Mouse (Mus musculus) limb, embryonic 13.5 days (tissue): ENCODE results near the gene Olfr205. TPM values are rescaled to one million over a fixed set of nuclear protein-coding genes. Genes with fewer than 3 reads are reported as not detected.
"Not testable (repeated sequence)": the region's sequence is repeated elsewhere in the genome, so short reads cannot be mapped to it uniquely, and the experiment has no call there.

Experiments used
- ATAC-seq: fragments of 200-750 bp; cut with Nextera tagmentation; 2 replicates; pipeline ENCODE4 v1.8.0; 2017; ENCODE audit warnings: low read depth, moderate number of reproducible peaks, moderate TSS enrichment; ENCODE audit not compliant: low FRiP score
- H3K27ac ChIP-seq: fragments of 300-500 bp; sonication (generic); 2 replicates; pipeline ENCODE4 v1.5.1; 2015; ENCODE audit warnings: inconsistent platforms, mild to moderate bottlenecking, moderate library complexity
- H3K27me3 ChIP-seq: fragments of 300-500 bp; sonication (generic); 2 replicates; pipeline ENCODE4 v1.6.1; 2015; ENCODE audit warnings: mild to moderate bottlenecking, inconsistent platforms
- H3K36me3 ChIP-seq: fragments of 300-500 bp; sonication (generic); 2 replicates; pipeline ENCODE4 v1.6.1; 2015; ENCODE audit warnings: inconsistent platforms, mild to moderate bottlenecking, moderate library complexity
- H3K4me1 ChIP-seq: fragments of 300-500 bp; sonication (generic); 2 replicates; pipeline ENCODE4 v1.6.1; 2015; ENCODE audit warnings: inconsistent platforms
- H3K4me2 ChIP-seq: fragments of 300-500 bp; sonication (generic); replicated peaks from 2 replicates; pipeline ENCODE4 v1.6.1; 2015; ENCODE audit warnings: inconsistent platforms, mild to moderate bottlenecking, moderate library complexity
- H3K4me3 ChIP-seq: fragments of 300-500 bp; sonication (generic); 2 replicates; pipeline ENCODE4 v1.5.1; 2015; ENCODE audit warnings: moderate library complexity, mild to moderate bottlenecking, inconsistent platforms
- H3K9ac ChIP-seq: fragments of 300-500 bp; sonication (generic); 2 replicates; pipeline ENCODE4 v1.6.1; 2015; ENCODE audit warnings: mild to moderate bottlenecking, inconsistent platforms
- H3K9me3 ChIP-seq: fragments of 300-500 bp; sonication (generic); 2 replicates; pipeline ENCODE4 v1.6.1; 2016; ENCODE audit warnings: inconsistent platforms
- WGBS: fragments of 180-500 bp; shearing (Covaris S2); methylation state at CpG from one replicate; pipeline ENCODE4 v1.1.7; 2015; 5-methylcytosine and 5-hydroxymethylcytosine counted together
- polyA plus RNA-seq: library from polyadenylated mRNA; unstranded; fragments of >200 nt; fragmentation: Nextera tagmentation; extraction: Ambion mirVana; gene quantifications from 2 replicates; pipeline ENCODE4 v1.2.1, GENCODE M21; 2015

Gene Olfr205
- polyA plus RNA-seq: not detected in 2 replicates

DNA sequence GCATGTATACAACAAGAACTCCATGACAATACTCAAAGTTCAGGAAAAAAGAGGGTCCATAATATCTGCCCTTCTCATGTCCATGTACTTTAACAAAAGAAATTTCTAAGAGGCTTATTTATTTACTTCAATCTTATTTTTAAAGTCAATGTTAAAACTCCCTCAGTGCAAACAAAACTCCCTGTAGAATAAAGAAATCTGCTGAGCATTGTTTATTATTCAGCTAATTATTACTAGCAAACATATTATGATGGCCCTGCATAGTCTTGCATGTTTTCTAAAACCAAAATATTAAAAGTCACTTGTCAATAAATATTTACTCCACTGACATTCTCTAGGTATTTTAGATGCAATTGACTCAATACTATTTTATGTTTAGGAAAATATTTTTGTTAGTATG lies at the start of gene Olfr205:
Gene Olfr205 (minus strand): TSS at position 101 of the 400 bp plus-strand sequence.
- Histone ChIP-seq H3K36me3 (no peaks in the 10 kb centered on the region), H3K4me2 (no peak within 1 kb of the TSS), H3K4me1 (no peaks in the 10 kb centered on the region), H3K27ac (no peak within 1 kb of the TSS), H3K4me3 (no peak within 1 kb of the TSS), H3K27me3 (no peaks in the 10 kb centered on the region), H3K9me3 (no peaks in the 10 kb centered on the region), H3K9ac (no peak within 1 kb of the TSS)
- no peak for ATAC-seq

DNA sequence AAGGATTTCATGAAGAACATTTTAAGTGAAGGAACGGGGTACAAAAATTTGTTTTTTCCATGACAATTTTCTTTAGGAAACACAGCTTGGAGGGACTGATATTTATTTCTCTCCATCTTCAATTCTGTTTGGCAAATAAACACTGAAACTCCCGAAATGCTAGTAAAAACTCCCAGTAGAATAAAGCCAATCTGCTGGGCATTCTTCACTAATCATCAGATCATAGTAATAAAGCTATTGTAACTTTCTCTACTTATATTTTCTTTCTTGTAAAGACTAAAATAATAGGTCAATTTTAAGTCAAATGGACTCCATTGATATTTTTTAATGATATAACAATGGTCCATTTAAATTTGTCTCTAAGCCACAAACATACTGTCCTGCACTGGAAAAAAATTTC lies 33.0 kb upstream of the Olfr205 start, which contains the start of gene Olfr209:
Gene Olfr209 (minus strand): TSS at position 101 of the 400 bp plus-strand sequence.
- H3K9me3 ChIP-seq: no peaks in the 10 kb centered on the region
- H3K27ac ChIP-seq: no peak within 1 kb of the TSS
- H3K27me3 ChIP-seq: no peaks in the 10 kb centered on the region
- no peaks in the 10 kb centered on the region for H3K4me1 ChIP-seq
- H3K4me3 ChIP-seq: no peak within 1 kb of the TSS
- no peak for ATAC-seq
- no peak within 1 kb of the TSS for H3K4me2 ChIP-seq
- H3K36me3 ChIP-seq: no peaks in the 10 kb centered on the region
- H3K9ac ChIP-seq: no peak within 1 kb of the TSS
- WGBS: 81% methylated on average over 2 of the region's 2 CpGs

DNA sequence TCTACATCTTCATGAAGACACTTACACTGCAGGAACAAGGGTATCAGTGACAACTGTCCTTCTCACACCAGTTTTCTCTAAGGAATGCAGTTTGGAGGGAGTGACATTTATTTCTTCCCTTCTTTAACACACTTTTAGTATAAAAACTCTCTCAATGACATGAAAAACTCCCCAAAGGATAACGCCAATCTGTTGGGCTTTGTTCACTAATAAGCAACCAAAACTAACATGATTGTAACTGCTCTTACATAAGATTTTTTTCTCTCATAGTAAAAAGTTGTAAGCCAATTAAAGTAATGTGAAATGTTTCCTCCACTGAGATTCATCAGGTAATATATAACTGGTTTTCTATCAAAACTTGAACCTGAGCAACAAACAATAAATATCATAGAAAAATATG lies 18.2 kb upstream of the Olfr205 start, which contains the start of gene Olfr206:
Gene Olfr206 (minus strand): TSS at position 101 of the 400 bp plus-strand sequence.
- H3K4me1 ChIP-seq: no peaks in the 10 kb centered on the region
- 76% methylated on average over 1 of the region's 1 CpGs for whole genome bisulfite sequencing
- no peaks in the 10 kb centered on the region for H3K9me3 ChIP-seq
- H3K36me3 ChIP-seq: no peaks in the 10 kb centered on the region
- no peak within 1 kb of the TSS for H3K27ac ChIP-seq
- H3K4me3 ChIP-seq: no peak within 1 kb of the TSS
- H3K27me3 ChIP-seq: no peaks in the 10 kb centered on the region
- H3K4me2 ChIP-seq: no peak within 1 kb of the TSS
- ATAC-seq: no peak
- H3K9ac ChIP-seq: no peak within 1 kb of the TSS

DNA sequence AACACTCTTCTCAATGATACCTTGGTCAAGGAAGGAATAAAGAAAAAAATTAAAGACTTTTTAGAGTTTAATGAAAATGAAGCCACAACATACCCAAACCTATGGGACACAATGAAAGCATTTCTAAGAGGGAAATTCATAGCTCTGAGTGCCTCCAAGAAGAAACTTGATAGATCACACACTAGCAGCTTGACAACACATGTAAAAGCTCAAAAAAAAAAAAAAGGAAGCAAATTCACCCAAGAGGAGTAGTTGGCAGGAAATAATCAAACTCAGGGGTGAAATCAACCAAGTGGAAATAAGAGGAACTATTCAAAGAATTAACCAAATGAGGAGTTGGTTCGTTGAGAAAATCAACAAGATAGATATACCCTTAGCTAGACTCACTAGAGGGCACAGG lies 7.7 kb downstream of the Olfr205 start:
- H3K27me3 ChIP-seq, ATAC-seq, H3K9me3 ChIP-seq, H3K9ac ChIP-seq, H3K4me2 ChIP-seq, H3K4me1 ChIP-seq, H3K4me3 ChIP-seq, H3K27ac ChIP-seq, H3K36me3 ChIP-seq: not testable (repeated sequence)
- WGBS: 87% methylated on average over 1 of the region's 1 CpGs

DNA sequence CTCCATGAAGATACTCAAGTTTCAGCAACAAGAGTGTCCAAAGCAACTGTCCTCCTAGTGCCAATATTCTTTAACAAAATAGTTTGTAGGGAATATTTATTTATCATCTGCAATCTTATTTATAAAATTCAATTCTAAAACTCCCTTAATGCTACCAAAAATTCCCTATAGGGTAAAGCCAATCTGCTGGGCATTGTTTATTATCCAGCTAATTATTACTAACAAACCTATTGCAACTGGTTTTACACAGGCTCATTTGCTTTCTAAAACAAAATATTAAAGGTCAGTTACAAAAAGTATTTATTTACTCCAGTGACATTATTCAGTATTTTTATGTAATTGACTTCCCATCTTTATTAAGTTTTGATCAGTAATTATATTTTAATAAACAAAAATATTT lies 12.8 kb downstream of the Olfr205 start, which contains the start of gene Olfr204:
Gene Olfr204 (minus strand): TSS at position 101 of the 400 bp plus-strand sequence.
- H3K4me2 ChIP-seq: no peak within 1 kb of the TSS
- no peak within 1 kb of the TSS for H3K9ac ChIP-seq

DNA sequence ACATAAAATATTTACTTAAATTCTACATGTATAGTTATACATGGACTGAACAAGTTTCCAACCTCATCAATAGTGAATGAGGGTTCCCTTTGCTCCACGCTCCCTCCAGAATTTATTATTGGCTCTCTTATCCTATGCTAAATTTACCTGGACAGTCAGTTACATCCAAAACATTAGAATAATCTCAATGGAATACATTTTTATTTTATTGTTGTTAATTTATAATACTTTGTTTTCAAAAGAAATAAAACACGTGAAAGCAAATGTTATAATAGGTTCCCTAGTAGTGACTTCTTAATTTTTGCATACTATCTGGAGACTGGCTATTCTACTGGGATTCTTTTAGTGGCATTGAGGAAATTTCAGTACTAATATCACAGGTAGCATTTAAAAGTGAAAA lies 32.4 kb downstream of the Olfr205 start, which contains the start of gene Olfr203:
Gene Olfr203 (plus strand): TSS at position 301 of the 400 bp plus-strand sequence.
- ATAC-seq: no peak
- Histone ChIP-seq H3K9me3 (no peaks in the 10 kb centered on the region), H3K27ac (no peak within 1 kb of the TSS), H3K36me3 (no peaks in the 10 kb centered on the region), H3K27me3 (no peaks in the 10 kb centered on the region), H3K4me3 (no peak within 1 kb of the TSS), H3K4me1 (no peaks in the 10 kb centered on the region), H3K9ac (no peak within 1 kb of the TSS), H3K4me2 (no peak within 1 kb of the TSS)
- 80% methylated on average over 2 of the region's 2 CpGs for WGBS

More for the DNA sequence above, 12.8 kb downstream of the Olfr205 start, which contains the start of gene Olfr204:
- H3K27me3 ChIP-seq: no peaks in the 10 kb centered on the region
- no peak within 1 kb of the TSS for H3K4me3 ChIP-seq
- H3K27ac ChIP-seq: no peak within 1 kb of the TSS
- H3K9me3 ChIP-seq: no peaks in the 10 kb centered on the region
- no peaks in the 10 kb centered on the region for H3K4me1 ChIP-seq
- no peaks in the 10 kb centered on the region for H3K36me3 ChIP-seq
- ATAC-seq: no peak

DNA sequence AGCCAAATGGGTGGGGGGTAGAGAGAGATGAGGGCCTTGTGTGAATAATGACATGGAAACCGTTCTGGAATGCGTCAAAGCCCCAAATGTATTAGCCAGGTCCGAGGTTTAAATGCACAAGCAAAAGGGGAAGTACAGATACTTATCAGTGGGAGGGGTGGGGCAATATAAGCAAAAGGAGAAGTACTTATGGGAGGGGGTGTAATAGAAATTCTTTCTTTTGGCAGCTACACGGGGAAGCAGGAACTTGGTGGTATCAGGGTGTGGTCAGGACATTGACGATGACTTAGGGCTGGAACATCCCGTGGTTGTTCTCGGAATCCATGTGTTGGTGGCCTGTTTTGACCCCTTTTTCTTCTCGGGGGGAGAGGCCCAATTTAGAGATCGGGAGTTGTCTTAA lies 43.4 kb downstream of the Olfr205 start:
- 88% methylated on average over 9 of the region's 9 CpGs for WGBS
- not testable (repeated sequence) for H3K9me3 ChIP-seq, H3K4me2 ChIP-seq, ATAC-seq, H3K9ac ChIP-seq, H3K27me3 ChIP-seq, H3K4me3 ChIP-seq, H3K27ac ChIP-seq, H3K36me3 ChIP-seq, H3K4me1 ChIP-seq

DNA sequence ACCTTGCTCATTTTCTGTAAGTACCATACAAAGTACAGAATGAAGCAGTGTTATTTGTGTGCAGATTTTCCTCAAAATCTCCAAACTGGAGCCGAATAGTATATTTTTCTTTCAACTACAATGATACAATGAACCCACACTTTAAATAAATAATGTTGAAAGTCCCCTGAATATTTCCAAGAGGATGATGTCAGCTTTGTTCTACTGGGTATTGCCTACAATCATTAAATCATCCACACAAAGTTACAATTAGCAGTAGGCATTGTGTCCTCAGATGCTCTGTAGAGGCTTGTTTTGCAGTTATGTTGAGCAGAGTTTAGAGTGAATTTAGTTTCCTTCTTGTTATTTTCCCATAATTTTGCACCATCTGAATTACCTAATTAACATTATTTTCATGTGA lies 44.2 kb downstream of the Olfr205 start, which contains the start of gene Olfr202:
Gene Olfr202 (minus strand): TSS at position 101 of the 400 bp plus-strand sequence.
- no peak within 1 kb of the TSS for H3K4me3 ChIP-seq
- 89% methylated on average over 1 of the region's 1 CpGs for WGBS
- H3K4me2 ChIP-seq: no peak within 1 kb of the TSS
- no peak within 1 kb of the TSS for H3K27ac ChIP-seq
- no peak for ATAC-seq
- H3K9ac ChIP-seq: no peak within 1 kb of the TSS
- no peaks in the 10 kb centered on the region for H3K4me1 ChIP-seq
- H3K27me3 ChIP-seq: no peaks in the 10 kb centered on the region
- no peaks in the 10 kb centered on the region for H3K9me3 ChIP-seq
- no peaks in the 10 kb centered on the region for H3K36me3 ChIP-seq

DNA sequence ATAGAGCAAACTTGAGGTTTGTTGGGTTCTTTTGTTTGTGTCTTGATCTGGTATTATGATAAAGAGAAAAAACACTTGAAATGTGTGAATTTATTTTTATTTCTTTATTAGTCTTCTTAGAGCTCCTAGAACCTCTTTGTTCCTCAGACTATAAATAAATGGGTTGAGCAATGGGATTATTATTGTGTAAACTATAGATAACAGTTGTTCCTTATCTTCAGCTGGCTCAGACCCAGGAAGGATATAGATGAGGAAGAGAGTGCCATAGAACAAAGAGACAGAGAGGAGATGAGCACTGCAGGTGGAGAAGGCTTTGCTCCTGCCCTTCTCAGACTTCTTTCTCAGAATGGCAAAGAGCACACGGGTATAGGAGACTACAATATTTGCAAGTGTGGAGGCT lies 47.5 kb downstream of the Olfr205 start:
- no peaks in the 10 kb centered on the region for H3K4me1 ChIP-seq
- H3K9ac ChIP-seq: no peak overlapping the region
- H3K27me3 ChIP-seq: no peaks in the 10 kb centered on the region
- WGBS: 56% methylated on average over 1 of the region's 1 CpGs
- no peak overlapping the region for H3K4me2 ChIP-seq
- no peaks in the 10 kb centered on the region for H3K9me3 ChIP-seq
- no peaks in the 10 kb centered on the region for H3K36me3 ChIP-seq
- no peak overlapping the region for H3K4me3 ChIP-seq
- H3K27ac ChIP-seq: no peak overlapping the region
- ATAC-seq: no peak

DNA sequence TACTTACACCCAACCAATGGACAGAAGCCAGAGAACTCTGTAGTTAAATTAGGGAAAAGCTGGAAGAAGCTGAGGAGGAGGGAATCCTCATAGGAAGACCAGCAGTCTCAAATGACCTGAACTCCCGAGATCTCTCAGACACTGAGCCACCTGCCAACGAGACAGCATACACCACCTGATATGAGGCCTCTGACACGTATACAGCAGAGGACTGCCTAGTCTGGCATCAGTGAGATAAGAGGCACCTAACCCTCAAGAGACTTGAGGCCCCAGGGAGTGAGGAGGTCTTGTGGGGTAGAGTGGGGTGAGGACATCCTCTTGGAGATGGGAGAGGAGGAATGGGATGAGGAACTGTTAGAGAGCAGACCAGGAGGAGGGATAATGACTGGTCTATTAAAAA lies 50.4 kb downstream of the Olfr205 start:
- no peak overlapping the region for H3K4me2 ChIP-seq
- 69% methylated on average over 3 of the region's 3 CpGs for WGBS
- H3K27ac ChIP-seq: no peak overlapping the region
- no peaks in the 10 kb centered on the region for H3K4me1 ChIP-seq
- H3K27me3 ChIP-seq: no peaks in the 10 kb centered on the region
- no peak overlapping the region for H3K9ac ChIP-seq
- ATAC-seq: no peak
- no peak overlapping the region for H3K4me3 ChIP-seq
- no peaks in the 10 kb centered on the region for H3K9me3 ChIP-seq
- H3K36me3 ChIP-seq: no peaks in the 10 kb centered on the region

Other genes with a start within 250 kb of the Olfr205 start
- gene Olfr191, start 241.3 kb downstream of the Olfr205 start, polyA plus RNA-seq: not detected in 2 replicates
- gene Olfr193, start 219.3 kb downstream of the Olfr205 start, polyA plus RNA-seq: not detected in 2 replicates
- gene Olfr194, start 210.1 kb downstream of the Olfr205 start, polyA plus RNA-seq: not detected in 2 replicates
- gene Olfr195, start 184.1 kb downstream of the Olfr205 start, polyA plus RNA-seq: not detected in 2 replicates
- gene Olfr196, start 160.7 kb downstream of the Olfr205 start, polyA plus RNA-seq: not detected in 2 replicates
- not detected in 2 replicates for gene Olfr198, start 127.6 kb downstream of the Olfr205 start, polyA plus RNA-seq
- not detected in 2 replicates for gene Olfr199, start 111.4 kb downstream of the Olfr205 start, polyA plus RNA-seq
- gene Olfr201, start 58.5 kb downstream of the Olfr205 start, polyA plus RNA-seq: not detected in 2 replicates
- gene Olfr202, start 44.3 kb downstream of the Olfr205 start, polyA plus RNA-seq: not detected in 2 replicates
- gene Olfr203, start 32.3 kb downstream of the Olfr205 start, polyA plus RNA-seq: not detected in 2 replicates
- gene Olfr204, start 12.9 kb downstream of the Olfr205 start, polyA plus RNA-seq: not detected in 2 replicates
- gene Olfr206, start 18.1 kb upstream of the Olfr205 start, polyA plus RNA-seq: not detected in 2 replicates
- not detected in 2 replicates for gene Olfr209, start 32.9 kb upstream of the Olfr205 start, polyA plus RNA-seq
- gene Gabrr3, start 76.2 kb upstream of the Olfr205 start, polyA plus RNA-seq: 0.06 and 0.08 TPM in 2 replicates
- 30.0 and 31.3 TPM in 2 replicates for gene Riox2, start 140.6 kb upstream of the Olfr205 start, polyA plus RNA-seq